Mouse (Mus musculus) monocyte, adult 2 months (primary cell): ENCODE results near the gene Galk2.

Experiments
- DNase-seq, 2 experiments: peaks; one replicate each; pipeline ENCODE4 v3.0.0; 2022; ENCODE audit warnings: low spot score in 2 of 2, low read depth in 1 of 2

Galk2 gene

GRCm38 (mm10) chr2:125896355-125896754 lies 37.4 kb downstream of the Galk2 start:
- DNase-seq, result no peak

- DNase-seq, result no peak
Measured at GRCm38 (mm10) chr2:125900797-125901410, 42.0 kb downstream of the Galk2 start.

- no peak for DNase-seq
Measured at GRCm38 (mm10) chr2:125901426-125901825, 42.5 kb downstream of the Galk2 start.

- DNase-seq, result no peak
Measured at GRCm38 (mm10) chr2:125906407-125907066, 47.6 kb downstream of the Galk2 start.

GRCm38 (mm10) chr2:125907580-125908255 lies 48.8 kb downstream of the Galk2 start:
- no peak for DNase-seq

GRCm38 (mm10) chr2:125914167-125914566 lies 55.3 kb downstream of the Galk2 start:
- DNase-seq, result no peak

- DNase-seq, result no peak
Measured at GRCm38 (mm10) chr2:125914713-125915112, 55.8 kb downstream of the Galk2 start.

GRCm38 (mm10) chr2:125916652-125917296 lies 57.9 kb downstream of the Galk2 start:
- no peak for DNase-seq

GRCm38 (mm10) chr2:125917297-125917679 lies 58.4 kb downstream of the Galk2 start:
- DNase-seq, result no peak

GRCm38 (mm10) chr2:125921273-125921672 lies 62.4 kb downstream of the Galk2 start:
- no peak for DNase-seq

GRCm38 (mm10) chr2:125922149-125922548 lies 63.2 kb downstream of the Galk2 start:
- no peak for DNase-seq

GRCm38 (mm10) chr2:125922877-125923276 lies 64.0 kb downstream of the Galk2 start:
- DNase-seq, result no peak

- DNase-seq, result no peak
Measured at GRCm38 (mm10) chr2:125923346-125923745, 64.4 kb downstream of the Galk2 start.

- no peak for DNase-seq
Measured at GRCm38 (mm10) chr2:125924554-125924953, 65.6 kb downstream of the Galk2 start.

- no peak for DNase-seq
Measured at GRCm38 (mm10) chr2:125925081-125925480, 66.2 kb downstream of the Galk2 start.

- DNase-seq, result no peak
Measured at GRCm38 (mm10) chr2:125929396-125929795, 70.5 kb downstream of the Galk2 start.

GRCm38 (mm10) chr2:125929872-125930271 lies 71.0 kb downstream of the Galk2 start:
- no peak for DNase-seq

GRCm38 (mm10) chr2:125931193-125931592 lies 72.3 kb downstream of the Galk2 start:
- no peak for DNase-seq

GRCm38 (mm10) chr2:125932734-125933133 lies 73.8 kb downstream of the Galk2 start:
- no peak for DNase-seq

GRCm38 (mm10) chr2:125933977-125934376 lies 75.1 kb downstream of the Galk2 start:
- no peak for DNase-seq

GRCm38 (mm10) chr2:125936396-125936795 lies 77.5 kb downstream of the Galk2 start:
- DNase-seq, result no peak
